Mouse (Mus musculus) heart, postnatal 0 days (tissue): ENCODE data around the gene Mfn1.

Experiments used
- CTCF ChIP-seq: IDR thresholded peaks from 2 replicates; pipeline ENCODE4 v1.5.1; 2016; ENCODE audit warnings: antibody characterized with exemption, control low read depth, low read depth
- EP300 ChIP-seq: IDR thresholded peaks from 2 replicates; pipeline ENCODE4 v1.6.1; 2016; ENCODE audit warnings: antibody characterized with exemption, low read depth

DNA sequence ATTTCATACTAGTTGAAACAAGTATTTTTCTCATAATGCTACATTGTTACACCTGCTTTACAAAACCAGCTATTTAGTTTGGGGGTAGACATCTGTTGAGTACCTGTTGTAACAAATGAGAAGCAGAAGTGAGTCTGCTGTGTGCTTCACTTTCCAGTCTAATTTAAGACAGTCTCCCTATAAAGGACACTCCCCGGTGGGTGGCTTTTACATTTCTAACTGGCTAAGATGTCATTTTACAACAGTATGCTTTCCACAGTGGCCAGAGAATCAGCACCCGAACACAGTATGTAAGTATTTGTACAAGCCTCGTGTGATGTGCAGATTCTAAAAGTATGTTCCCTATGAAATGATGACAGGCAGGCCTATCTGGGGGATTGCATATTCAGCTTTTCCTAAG lies 51.5 kb downstream of the Mfn1 start:
- no peak for TF ChIP-seq CTCF
- no peak for TF ChIP-seq EP300
